Mouse (Mus musculus) left cerebral cortex, adult 2 months (tissue): ENCODE data around the gene Fdxr. TPM values are rescaled to one million over a fixed set of nuclear protein-coding genes. Genes with fewer than 3 reads are reported as not detected.

ENCODE experiments used
- DNase-seq, 2 experiments: peaks; one replicate each; pipeline ENCODE4 v3.0.0; 2021 to 2022; ENCODE audit warnings: low spot score in 2 of 2, mixed read lengths in 1 of 2; ENCODE audit errors: extremely low spot score in 1 of 2
- H3K27ac ChIP-seq: fragments of 200-600 bp; 2 replicates; pipeline ENCODE4 v1.8.1; 2022
- H3K4me3 ChIP-seq: fragments of 200-600 bp; 2 replicates; pipeline ENCODE4 v1.8.1; 2022
- CTCF ChIP-seq: fragments of 200-600 bp; IDR thresholded peaks from 2 replicates; pipeline ENCODE4 v1.8.1; 2022; ENCODE audit warnings: antibody characterized with exemption, mild to moderate bottlenecking, moderate library complexity
- intact Hi-C: fragments of 180-260 bp; cut with DNase I; formaldehyde crosslinking; loops from one replicate; pipeline ENCODE4 v1.15.1; 2025
- total RNA-seq, 2 experiments: library from RNA; stranded (reverse); gene quantifications; 2 replicates each; pipeline ENCODE4 v1.2.3; 2021

The Fdxr gene
- total RNA-seq, 2 experiments from 2014 or later: 15.9 to 17.9 TPM

DNA sequence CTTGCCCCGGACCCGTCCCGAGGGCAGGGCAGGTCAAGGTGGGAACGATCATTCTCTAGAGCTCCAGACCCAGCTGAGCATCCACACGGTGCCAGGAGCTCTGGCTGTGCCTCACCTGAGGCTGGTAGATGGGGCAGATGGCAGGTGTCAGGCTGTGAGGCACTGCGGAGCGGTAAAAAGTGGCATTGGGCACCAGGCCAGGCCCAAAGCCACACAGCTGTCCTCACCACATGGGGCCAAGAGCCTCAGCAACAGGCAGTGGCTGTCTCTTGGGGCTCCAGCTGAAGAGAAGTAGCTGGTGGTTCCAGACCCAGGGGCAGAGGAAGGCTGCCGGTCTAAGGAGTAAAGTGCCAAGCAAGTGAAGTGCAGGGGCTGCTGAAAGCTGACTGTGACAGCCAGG, 30.5 kb downstream of the Fdxr start:
- DNase-seq: no peak
- TF ChIP-seq CTCF: no peak
- no peak overlapping the region for H3K27ac ChIP-seq
- H3K4me3 ChIP-seq: no peak overlapping the region
- intact Hi-C loops: no loop called here

DNA sequence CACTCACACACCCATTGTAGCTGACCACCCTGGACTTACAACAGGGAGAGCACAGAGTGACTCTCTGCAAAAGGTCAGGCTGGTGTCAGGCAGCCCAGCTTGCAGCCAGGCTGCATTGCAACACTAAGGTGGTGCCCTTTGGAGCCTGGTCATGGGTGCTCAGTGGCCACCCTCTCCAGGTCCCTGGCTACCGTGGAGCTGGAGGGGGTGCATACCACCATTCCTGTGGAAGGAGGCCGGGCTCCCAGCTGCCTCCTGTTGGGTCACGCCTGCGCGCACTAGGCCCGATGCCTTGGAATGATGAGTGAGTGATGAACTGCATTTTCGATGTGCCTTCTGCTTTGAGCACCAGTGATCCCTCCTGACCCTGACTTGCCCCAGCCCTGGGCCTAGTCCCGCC, 32.0 kb downstream of the Fdxr start:
- no peak overlapping the region for H3K27ac ChIP-seq

DNA sequence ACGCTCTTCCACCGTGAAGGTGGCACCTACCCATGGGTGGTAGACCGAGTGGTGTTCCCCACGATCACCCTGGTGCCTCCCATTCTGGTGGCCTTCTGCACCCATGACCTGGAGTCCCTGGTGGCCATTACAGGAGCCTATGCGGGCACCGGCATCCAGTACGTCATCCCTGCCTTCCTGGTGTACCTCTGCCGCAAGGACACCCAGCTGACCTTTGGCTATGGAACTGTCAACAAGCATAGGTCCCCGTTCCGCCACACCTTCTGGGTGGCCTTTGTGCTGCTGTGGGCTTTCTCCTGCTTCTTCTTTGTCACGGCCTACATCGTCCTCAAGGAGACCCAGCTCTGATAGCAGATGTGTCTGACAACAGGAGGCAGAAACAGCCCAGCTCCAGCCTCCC, 33.1 kb downstream of the Fdxr start:
- no peak overlapping the region for H3K27ac ChIP-seq
- intact Hi-C loops: no loop called here
- no peak for TF ChIP-seq CTCF
- no peak for DNase-seq
- H3K4me3 ChIP-seq: no peak overlapping the region

More for the DNA sequence above, 32.0 kb downstream of the Fdxr start:
- intact Hi-C loops: no loop called here
- TF ChIP-seq CTCF: no peak
- no peak for DNase-seq
- H3K4me3 ChIP-seq: no peak overlapping the region

DNA sequence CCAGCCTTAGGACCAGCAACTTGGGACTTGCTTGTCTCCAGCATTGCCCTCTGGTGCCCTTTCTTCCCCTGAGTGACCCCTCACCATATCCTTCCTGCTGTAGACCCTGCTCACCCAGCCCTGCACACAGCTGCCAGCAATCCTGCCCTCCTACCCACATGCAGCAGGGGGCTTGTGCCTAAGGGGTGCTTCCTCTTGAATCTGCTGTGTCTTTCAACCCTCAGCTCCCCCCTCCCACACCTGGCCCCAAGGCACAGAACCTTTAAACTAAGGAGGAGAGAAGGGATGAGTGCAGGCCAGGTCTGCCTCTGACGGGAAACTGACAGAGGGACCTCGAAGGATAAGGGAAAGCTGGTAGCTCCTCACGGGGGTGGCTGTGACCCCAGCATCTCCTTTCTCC, 34.1 kb downstream of the Fdxr start:
- Histone ChIP-seq H3K27ac (no peak overlapping the region), H3K4me3 (no peak overlapping the region)
- intact Hi-C loops: no loop called here
- no peak for TF ChIP-seq CTCF
- no peak for DNase-seq

DNA sequence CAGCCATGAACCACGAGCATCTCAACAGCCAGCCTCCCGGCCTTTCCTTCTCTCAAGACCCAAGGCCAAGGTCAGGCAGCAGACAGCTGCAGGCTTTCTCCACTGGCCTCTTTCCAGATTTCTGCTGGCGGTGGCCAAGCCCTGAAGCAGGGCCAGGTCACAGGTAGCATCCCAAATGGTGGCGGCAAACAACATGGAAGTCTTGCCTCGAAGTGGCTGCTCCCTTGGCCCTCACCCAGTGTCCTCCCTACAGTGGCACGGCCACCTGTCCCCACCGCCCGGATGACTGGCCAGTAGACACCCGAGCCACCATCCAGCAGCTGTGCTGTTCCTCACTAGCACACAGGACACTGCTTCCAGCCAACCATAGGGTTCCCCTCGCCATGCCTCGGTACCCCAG, 35.4 kb downstream of the Fdxr start:
- H3K27ac ChIP-seq: no peak overlapping the region
- no peak for TF ChIP-seq CTCF
- DNase-seq: no peak
- no peak overlapping the region for H3K4me3 ChIP-seq
- intact Hi-C loops: no loop called here

DNA sequence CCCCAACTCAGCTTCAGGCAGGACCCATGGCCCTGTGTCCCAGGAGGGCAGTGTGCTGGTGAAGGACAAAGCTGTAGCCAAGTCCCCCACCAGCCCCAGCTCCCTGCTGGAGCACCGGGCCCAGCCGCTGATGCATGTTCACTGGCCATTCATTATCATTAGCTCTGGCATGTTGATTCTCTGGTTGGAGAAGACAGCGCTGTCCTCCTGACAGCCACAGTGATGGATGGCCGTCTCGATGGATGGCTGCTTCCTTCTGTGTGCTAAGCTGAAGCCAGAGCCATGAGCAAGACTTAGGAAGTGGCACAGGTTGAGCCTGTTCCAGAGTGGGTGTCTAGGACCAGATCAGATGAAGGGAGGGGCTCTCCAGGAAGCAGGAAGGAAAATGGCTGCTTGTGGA, 40.3 kb downstream of the Fdxr start:
- TF ChIP-seq CTCF: no peak
- intact Hi-C loops: no loop called here
- Histone ChIP-seq H3K4me3 (no peak overlapping the region), H3K27ac (no peak overlapping the region)
- no peak for DNase-seq

DNA sequence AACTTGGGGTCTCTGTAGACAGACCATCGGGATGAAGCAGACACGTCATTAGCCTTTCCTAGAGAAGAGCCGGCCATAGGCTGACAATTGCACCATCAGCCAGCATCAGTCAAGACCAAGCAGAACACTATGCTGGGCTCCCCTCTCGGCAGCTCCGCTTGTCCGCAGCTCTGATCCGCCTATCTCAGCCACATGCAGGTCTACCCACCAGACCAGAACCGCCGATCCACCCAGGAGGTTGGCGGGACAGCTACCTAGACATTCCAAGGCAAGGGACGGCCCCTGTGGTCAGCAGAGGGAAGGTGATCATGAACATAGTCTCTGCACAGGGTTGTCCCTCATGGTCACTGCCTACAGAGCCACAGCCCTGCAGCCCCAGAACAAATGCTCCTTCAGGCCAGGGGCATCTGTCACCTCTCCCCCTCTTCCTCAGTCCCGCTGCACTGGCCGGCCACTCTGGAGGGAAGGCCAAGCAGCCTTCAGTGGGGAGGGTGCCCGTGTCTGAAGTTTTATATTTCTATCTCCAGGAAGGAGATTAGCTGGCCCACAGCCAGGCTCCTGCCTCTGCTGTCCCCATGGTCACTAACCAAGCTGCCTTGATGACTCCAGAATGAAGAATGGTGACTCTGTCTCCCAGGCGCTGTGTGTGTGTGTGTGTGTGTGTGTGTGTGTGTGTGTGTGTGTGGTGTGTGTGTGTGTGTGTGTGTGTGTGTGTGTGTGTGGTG, 42.4 kb downstream of the Fdxr start:
- Histone ChIP-seq H3K27ac (peak overlapping the region; percentile 30; the same call in 1 of the 2 replicates), H3K4me3 (no peak overlapping the region)
- no peak for DNase-seq
- no peak for TF ChIP-seq CTCF
- intact Hi-C loops: no loop called here

DNA sequence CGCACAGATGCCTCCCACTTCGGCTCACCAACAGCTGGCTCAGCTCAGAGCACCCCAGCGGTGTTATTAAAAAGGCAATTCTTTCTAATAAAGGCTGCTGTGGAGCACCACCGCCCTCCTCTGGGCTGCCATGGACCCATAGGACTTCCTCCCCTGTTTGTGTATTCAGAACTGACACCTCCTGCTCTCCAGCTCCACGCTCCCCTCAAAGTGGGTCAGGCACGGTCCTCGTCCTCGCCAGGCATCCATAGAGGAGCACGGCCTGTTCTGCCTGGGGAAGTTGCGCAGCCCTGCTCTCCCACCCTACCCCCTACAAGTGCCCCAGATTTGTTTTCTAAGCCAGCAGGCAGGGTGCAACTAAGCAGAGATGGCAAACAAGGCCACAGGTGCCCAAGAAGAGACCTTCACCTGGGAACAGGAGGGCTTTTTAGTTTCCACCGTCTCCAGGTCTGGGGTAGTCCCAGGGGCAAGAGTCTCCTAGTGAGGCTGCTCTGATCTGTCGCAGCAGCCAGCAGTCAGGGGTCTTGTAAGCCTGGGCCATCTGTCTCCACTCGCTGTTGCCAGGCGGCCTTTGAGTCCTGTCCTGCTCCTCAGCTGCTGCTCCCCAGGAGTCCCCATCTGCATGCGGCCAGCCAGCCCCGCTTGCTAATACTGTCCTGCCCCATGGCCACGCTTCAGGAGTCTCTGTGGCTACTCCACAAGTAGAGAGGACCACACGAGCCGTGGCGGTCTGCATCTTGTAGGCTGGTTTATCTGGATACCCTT, 43.1 kb downstream of the Fdxr start:
- peak in 1 of 2 experiments; percentile 59 for DNase-seq
- intact Hi-C loops: no loop called here

DNA sequence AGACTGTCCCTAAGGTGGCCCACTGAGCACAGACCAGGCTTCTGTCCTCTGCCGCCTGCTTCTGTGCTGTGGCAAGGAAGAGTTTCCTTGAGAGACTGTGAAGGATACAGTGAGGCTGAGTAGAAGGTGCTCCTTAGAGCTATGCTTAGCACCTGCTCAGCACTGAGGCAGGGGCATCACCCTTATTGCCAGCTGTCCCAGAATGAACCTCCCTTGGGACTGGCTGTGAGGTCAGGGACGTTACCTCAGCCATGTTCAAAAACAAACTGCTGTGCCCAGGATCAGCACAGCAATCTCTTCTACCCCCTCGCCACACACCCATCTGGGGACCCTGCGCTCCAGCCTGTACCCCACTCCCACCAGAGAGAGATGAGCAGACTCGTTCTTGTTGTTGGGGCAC, 44.0 kb downstream of the Fdxr start:
- H3K4me3 ChIP-seq: no peak overlapping the region
- intact Hi-C loops: loop anchor here (1.0 kb wide), 1 partner anchor 70 kb away; the partner anchor contains the start of gene Slc9a3r1

More for the DNA sequence above, 43.1 kb downstream of the Fdxr start:
- TF ChIP-seq CTCF: peak; percentile 35
- H3K4me3 ChIP-seq: no peak overlapping the region
- H3K27ac ChIP-seq: peak overlapping the region; percentile 66; the same call in 1 of the 2 replicates

DNA sequence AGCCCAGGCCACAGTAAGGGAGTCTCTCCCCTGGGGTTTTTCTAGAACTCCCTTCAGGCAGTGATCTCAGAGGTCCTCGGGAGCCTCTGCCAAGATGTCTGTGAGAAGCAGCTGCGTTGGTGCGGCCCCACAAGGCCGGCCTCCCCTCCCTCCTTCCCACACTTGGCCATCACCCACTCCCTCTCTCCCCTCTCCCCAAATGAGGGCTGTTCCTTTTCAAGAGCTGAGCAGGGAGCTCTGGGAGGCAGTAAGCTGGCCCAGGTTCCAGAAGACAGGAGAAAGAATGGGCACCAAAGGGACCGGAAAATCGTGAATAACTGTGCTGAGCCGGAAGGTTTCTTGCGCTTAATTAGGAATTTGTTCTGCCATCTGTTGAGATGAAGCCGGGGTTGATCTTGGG, 44.9 kb downstream of the Fdxr start:
- no peak for DNase-seq
- intact Hi-C loops: loop anchor here (1.0 to 2.0 kb wide), 2 partner anchors 23 to 69 kb away; partner anchors contain the start of gene Slc9a3r1
- no peak overlapping the region for H3K4me3 ChIP-seq
- no peak for TF ChIP-seq CTCF
- H3K27ac ChIP-seq: peak overlapping the region; percentile 53; the same call in 1 of the 2 replicates

More for the DNA sequence above, 44.0 kb downstream of the Fdxr start:
- no peak for DNase-seq
- TF ChIP-seq CTCF: no peak
- H3K27ac ChIP-seq: peak overlapping the region; percentile 66

DNA sequence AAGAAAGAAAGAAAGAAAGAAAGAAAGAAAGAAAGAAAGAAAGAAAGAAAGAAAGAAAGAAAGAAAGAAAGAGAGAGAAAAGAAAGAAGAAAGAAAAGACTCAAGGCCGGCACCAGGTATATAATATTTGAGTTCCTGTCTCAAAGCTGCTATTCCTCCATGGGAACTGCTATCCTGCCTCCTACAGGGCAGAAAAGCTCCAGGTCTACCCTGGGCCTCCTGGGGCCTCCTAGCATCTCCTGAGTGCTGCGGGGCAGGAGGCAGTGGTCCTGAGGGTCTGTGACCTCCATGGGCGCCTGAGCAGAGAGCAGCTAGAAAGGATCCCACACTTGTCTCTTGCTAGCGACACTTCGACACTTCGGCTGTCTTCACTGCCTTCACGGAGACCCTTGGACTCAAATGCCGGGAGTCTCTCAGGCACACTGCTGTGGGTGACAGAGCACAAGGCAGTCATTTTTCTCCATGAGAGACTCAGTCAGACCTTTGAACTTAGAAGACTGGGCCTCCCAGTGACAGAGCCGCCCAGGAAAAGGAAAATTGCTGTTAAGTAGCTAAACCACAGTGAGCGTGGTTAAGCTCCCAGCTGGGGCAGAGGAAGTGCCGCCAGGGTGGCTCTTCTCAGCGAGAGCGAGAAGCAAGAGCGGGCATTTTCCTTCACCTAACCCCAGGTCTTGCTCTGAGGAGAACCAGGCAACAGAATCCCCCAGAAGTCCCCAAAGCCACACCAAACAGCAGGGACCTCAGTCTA, 45.5 kb downstream of the Fdxr start:
- DNase-seq: no peak
- intact Hi-C loops: loop anchor here (2.0 kb wide), 1 partner anchor 23 kb away; no protein-coding TSS in a partner anchor
- TF ChIP-seq CTCF: no peak
- peak overlapping the region; percentile 53 for H3K27ac ChIP-seq
- no peak overlapping the region for H3K4me3 ChIP-seq
